Mouse (Mus musculus) heart, embryonic 16.5 days (tissue): ENCODE results near the gene Nf1. TPM values are rescaled to one million over a fixed set of nuclear protein-coding genes. Genes with fewer than 3 reads are reported as not detected.

Experiments used
- ATAC-seq: fragments of 200-750 bp; cut with Nextera tagmentation; replicated peaks from 2 replicates; pipeline ENCODE4 v1.8.0; 2017; ENCODE audit warnings: moderate number of reproducible peaks; ENCODE audit not compliant: insufficient read depth, low FRiP score; ENCODE audit errors: extremely low read depth
- H3K27ac ChIP-seq: fragments of 300-500 bp; sonication (generic); 2 replicates; pipeline ENCODE4 v1.5.1; 2014; ENCODE audit warnings: mild to moderate bottlenecking, low read length, control low read depth, moderate library complexity
- H3K27me3 ChIP-seq: fragments of 300-500 bp; sonication (generic); 2 replicates; pipeline ENCODE4 v1.6.1; 2014; ENCODE audit warnings: low read length, mixed read lengths; ENCODE audit not compliant: control insufficient read depth, insufficient read depth
- H3K36me3 ChIP-seq: fragments of 300-500 bp; sonication (generic); 2 replicates; pipeline ENCODE4 v1.6.1; 2014; ENCODE audit not compliant: control insufficient read depth, insufficient read depth
- H3K4me1 ChIP-seq: fragments of 300-500 bp; sonication (generic); 2 replicates; pipeline ENCODE4 v1.6.1; 2014; ENCODE audit warnings: low read length, mixed read lengths; ENCODE audit not compliant: control insufficient read depth, insufficient read depth
- H3K4me2 ChIP-seq: fragments of 300-500 bp; sonication (generic); 2 replicates; pipeline ENCODE4 v1.6.1; 2014; ENCODE audit warnings: low read depth, mild to moderate bottlenecking, control low read depth, low read length
- H3K4me3 ChIP-seq: fragments of 300-500 bp; sonication (generic); 2 replicates; pipeline ENCODE4 v1.5.1; 2014; ENCODE audit warnings: mild to moderate bottlenecking, control low read depth, low read length
- H3K9ac ChIP-seq: fragments of 300-500 bp; sonication (generic); 2 replicates; pipeline ENCODE4 v1.6.1; 2014; ENCODE audit warnings: low read length, control low read depth
- H3K9me3 ChIP-seq: fragments of 300-500 bp; sonication (generic); replicated peaks from 2 replicates; pipeline ENCODE4 v1.6.1; 2016; ENCODE audit warnings: low read length; ENCODE audit not compliant: control insufficient read depth
- WGBS: fragments of 180-500 bp; shearing (Covaris S2); extraction: QIAGEN DNeasy Blood & Tissue Kit; methylation state at CpG from one replicate; pipeline ENCODE4 v1.1.7; 2014; 5-methylcytosine and 5-hydroxymethylcytosine counted together
- polyA plus RNA-seq: library from polyadenylated mRNA; unstranded; fragments of >200 nt; fragmentation: Nextera tagmentation; extraction: Ambion mirVana; gene quantifications from 2 replicates; pipeline ENCODE4 v1.2.1, GENCODE M21; 2015

Gene Nf1
- polyA plus RNA-seq, 1 experiment from 2014 or later, result 3.4 TPM

DNA sequence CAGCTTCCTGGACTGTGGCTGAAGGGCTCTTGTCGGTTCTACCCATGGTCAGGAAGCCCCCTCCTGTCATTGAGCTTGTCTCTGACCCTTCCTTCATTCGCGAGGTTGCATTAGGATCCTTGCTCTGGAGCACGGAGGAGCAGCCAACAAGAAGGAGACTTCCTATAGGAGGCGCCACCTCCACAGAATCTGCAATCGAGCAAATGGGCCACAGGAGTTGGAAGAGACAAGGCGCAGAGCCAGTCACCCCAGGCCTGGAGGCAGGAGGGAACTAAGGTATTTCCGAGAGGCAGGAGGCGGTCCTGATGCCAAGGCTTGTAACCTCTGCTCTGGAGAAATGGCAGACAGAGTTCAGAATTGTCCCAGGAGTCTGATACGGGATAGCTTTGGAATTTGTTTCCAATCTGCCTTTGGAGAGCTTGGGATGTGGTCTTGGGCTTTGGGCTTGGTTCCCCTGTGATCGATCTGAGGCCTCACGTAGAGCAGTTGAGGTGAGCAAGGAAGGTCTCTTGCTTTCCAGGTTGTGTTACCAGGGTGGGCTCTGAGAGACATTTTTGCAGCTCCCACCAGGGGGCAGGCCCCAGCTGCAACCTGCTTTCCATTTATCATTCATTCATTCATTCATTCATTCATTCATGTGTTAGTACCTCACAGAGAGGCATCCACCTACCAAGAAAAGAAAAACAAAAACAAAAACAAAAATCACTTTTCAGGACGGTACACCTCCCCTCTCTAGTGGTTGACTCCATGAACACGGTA, 250.0 kb downstream of the Nf1 start:
- H3K4me1 ChIP-seq, result peaks cover 4% of the 10 kb centered on the region
- no peaks in the 10 kb centered on the region for H3K9me3 ChIP-seq
- H3K9ac ChIP-seq, result no peak overlapping the region
- peaks cover 53% of the 10 kb centered on the region for H3K27me3 ChIP-seq
- no peaks in the 10 kb centered on the region for H3K36me3 ChIP-seq
- no peak overlapping the region for H3K27ac ChIP-seq
- no peak overlapping the region for H3K4me2 ChIP-seq
- 47% methylated on average over 14 of the region's 14 CpGs for whole genome bisulfite sequencing
- no peak for ATAC-seq
- no peak overlapping the region for H3K4me3 ChIP-seq

- Histone ChIP-seq H3K4me3 (peak within 1 kb of the TSS; percentile 65), H3K4me1 (peaks cover 4% of the 10 kb centered on the region), H3K27ac (no peak within 1 kb of the TSS), H3K9ac (peak within 1 kb of the TSS; percentile 63), H3K27me3 (peaks cover 53% of the 10 kb centered on the region), H3K36me3 (no peaks in the 10 kb centered on the region), H3K9me3 (no peaks in the 10 kb centered on the region), H3K4me2 (peak within 1 kb of the TSS; percentile 97)
- WGBS, result under 1% methylated on average over 95 of the region's 98 CpGs
- ATAC-seq, result 0 out of 2 replicates have a peak, but pooled peaks have one; percentile 21
Measured at GRCm38 (mm10) chr11:79590664-79591590, 251.4 kb downstream of the Nf1 start, which contains the start of gene Rab11fip4. TSS of gene Rab11fip4 (plus strand) at chr11:79591212.

DNA sequence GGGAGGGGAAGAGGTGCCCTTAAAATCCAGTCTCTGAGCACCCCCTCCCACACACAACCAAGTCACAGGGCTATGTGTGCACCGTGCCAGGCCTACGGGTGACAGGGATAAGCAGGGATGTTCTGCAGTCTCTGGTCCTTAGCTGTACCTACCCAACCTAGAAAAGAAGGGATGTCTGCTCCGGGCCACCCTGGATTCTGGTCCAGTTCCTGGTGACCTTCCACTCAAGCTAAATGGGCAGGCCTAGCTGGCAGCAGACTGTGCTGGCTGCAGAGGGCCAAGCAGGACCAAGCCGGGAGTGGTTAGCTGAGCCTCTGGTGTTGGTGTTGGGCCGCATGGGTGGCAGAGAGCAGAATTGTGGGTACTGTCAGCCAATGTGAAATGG, 252.1 kb downstream of the Nf1 start:
- Histone ChIP-seq H3K4me1 (peaks cover 4% of the 10 kb centered on the region), H3K4me2 (peak overlapping the region; percentile 97), H3K9ac (peak overlapping the region; percentile 63), H3K27me3 (peaks cover 53% of the 10 kb centered on the region), H3K9me3 (no peaks in the 10 kb centered on the region), H3K36me3 (no peaks in the 10 kb centered on the region), H3K4me3 (peak overlapping the region; percentile 65), H3K27ac (no peak overlapping the region)
- 33% methylated on average over 5 of the region's 5 CpGs for whole genome bisulfite sequencing
- no peak for ATAC-seq

GRCm38 (mm10) chr11:79593495-79593894, 254.0 kb downstream of the Nf1 start:
- H3K36me3 ChIP-seq, result no peaks in the 10 kb centered on the region
- no peak overlapping the region for H3K27ac ChIP-seq
- H3K4me3 ChIP-seq, result no peak overlapping the region
- no peak overlapping the region for H3K4me2 ChIP-seq
- no peak overlapping the region for H3K9ac ChIP-seq
- H3K4me1 ChIP-seq, result peaks cover 4% of the 10 kb centered on the region
- ATAC-seq, result no peak
- peaks cover 52% of the 10 kb centered on the region for H3K27me3 ChIP-seq
- H3K9me3 ChIP-seq, result no peaks in the 10 kb centered on the region
- WGBS, result 28% methylated on average over 11 of the region's 11 CpGs

DNA sequence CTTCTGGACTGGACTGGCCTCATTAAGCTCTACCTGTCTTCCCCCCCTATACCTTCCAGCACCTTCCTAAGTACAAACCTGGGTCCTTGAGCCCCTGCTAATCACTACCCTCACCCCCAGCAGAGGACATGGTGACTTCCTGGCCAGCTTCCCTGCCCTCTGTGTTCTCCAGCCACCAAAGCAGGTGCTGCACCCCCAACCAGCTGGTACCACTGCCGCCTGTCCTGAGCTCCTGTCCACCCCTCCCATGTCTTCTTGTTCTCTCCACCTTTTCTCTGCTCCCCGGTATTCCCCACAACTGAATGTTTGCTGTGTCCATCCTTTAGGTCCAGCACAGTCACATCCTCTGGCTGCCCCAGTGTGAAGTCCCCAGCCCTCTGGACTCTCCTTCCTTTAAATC, 271.0 kb downstream of the Nf1 start:
- WGBS, result 57% methylated on average over 2 of the region's 2 CpGs
- peak overlapping the region; percentile 48 for H3K4me2 ChIP-seq

GRCm38 (mm10) chr11:79611011-79611666, 271.6 kb downstream of the Nf1 start:
- WGBS, result 14% methylated on average over 13 of the region's 13 CpGs
- Histone ChIP-seq H3K27ac (no peak overlapping the region), H3K4me1 (peaks cover 12% of the 10 kb centered on the region), H3K27me3 (peaks cover 3% of the 10 kb centered on the region; the same call in 1 of the 2 replicates), H3K4me2 (peak overlapping the region; percentile 48), H3K9ac (peak overlapping the region; percentile 18; the same call in 1 of the 2 replicates), H3K4me3 (peak overlapping the region; percentile 6; the same call in 1 of the 2 replicates), H3K36me3 (no peaks in the 10 kb centered on the region), H3K9me3 (no peaks in the 10 kb centered on the region)
- ATAC-seq, result no peak

More for the DNA sequence above, 271.0 kb downstream of the Nf1 start:
- Histone ChIP-seq H3K9ac (peak overlapping the region; percentile 18; the same call in 1 of the 2 replicates), H3K9me3 (no peaks in the 10 kb centered on the region), H3K27me3 (peaks cover 3% of the 10 kb centered on the region; the same call in 1 of the 2 replicates), H3K4me1 (peaks cover 12% of the 10 kb centered on the region), H3K27ac (no peak overlapping the region), H3K36me3 (no peaks in the 10 kb centered on the region), H3K4me3 (no peak overlapping the region)
- no peak for ATAC-seq

DNA sequence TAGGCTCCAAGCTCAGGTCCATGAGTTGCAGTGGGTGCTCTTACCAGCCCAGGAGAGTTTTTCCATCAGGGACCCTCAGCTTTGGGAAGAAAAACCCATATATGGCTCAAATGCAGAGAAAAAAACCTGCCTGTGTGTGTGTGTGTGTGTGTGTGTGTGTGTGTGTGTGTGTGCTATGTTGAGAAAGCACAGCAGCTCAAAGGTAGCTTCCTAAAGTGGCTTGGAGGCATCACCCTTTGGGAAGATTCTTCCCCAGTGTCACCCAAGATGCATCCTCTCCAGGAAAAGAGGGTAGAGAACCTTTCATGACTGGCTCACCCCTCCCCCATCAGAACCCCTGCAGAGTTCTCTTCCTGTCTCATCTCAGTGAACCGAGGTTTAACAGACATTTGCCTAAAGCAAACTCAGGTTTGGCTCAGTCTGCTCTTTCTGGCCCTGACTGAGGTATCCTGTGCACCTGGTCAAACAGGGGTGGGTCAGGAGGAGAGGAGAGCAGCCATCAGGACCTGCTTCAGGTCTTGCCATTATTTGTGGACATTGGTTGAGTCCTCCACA, 272.6 kb downstream of the Nf1 start:
- peaks cover 3% of the 10 kb centered on the region; the same call in 1 of the 2 replicates for H3K27me3 ChIP-seq
- no peak overlapping the region for H3K4me3 ChIP-seq
- H3K36me3 ChIP-seq, result no peaks in the 10 kb centered on the region
- H3K9me3 ChIP-seq, result no peaks in the 10 kb centered on the region
- WGBS, result 16% methylated on average over 1 of the region's 1 CpGs
- no peak for ATAC-seq
- H3K27ac ChIP-seq, result no peak overlapping the region
- H3K9ac ChIP-seq, result no peak overlapping the region
- H3K4me2 ChIP-seq, result no peak overlapping the region
- H3K4me1 ChIP-seq, result peaks cover 12% of the 10 kb centered on the region

- no peak overlapping the region for H3K4me2 ChIP-seq
- peaks cover 12% of the 10 kb centered on the region for H3K4me1 ChIP-seq
- ATAC-seq, result no peak
- no peak overlapping the region for H3K9ac ChIP-seq
- H3K36me3 ChIP-seq, result no peaks in the 10 kb centered on the region
- H3K27me3 ChIP-seq, result peaks cover 3% of the 10 kb centered on the region; the same call in 1 of the 2 replicates
- H3K27ac ChIP-seq, result no peak overlapping the region; the same call in 1 of the 2 replicates
- no peaks in the 10 kb centered on the region for H3K9me3 ChIP-seq
- H3K4me3 ChIP-seq, result no peak overlapping the region
- 62% methylated on average over 3 of the region's 3 CpGs for WGBS
Measured at GRCm38 (mm10) chr11:79613084-79613483, 273.6 kb downstream of the Nf1 start.
